Mouse (Mus musculus): Measurements from ENCODE around the gene Gadd45gip1. TPM values are rescaled to one million over a fixed set of nuclear protein-coding genes. Genes with fewer than 3 reads are reported as not detected.

Gene Gadd45gip1
- polyA plus RNA-seq, 1 experiment: 24.2 TPM

DNA sequence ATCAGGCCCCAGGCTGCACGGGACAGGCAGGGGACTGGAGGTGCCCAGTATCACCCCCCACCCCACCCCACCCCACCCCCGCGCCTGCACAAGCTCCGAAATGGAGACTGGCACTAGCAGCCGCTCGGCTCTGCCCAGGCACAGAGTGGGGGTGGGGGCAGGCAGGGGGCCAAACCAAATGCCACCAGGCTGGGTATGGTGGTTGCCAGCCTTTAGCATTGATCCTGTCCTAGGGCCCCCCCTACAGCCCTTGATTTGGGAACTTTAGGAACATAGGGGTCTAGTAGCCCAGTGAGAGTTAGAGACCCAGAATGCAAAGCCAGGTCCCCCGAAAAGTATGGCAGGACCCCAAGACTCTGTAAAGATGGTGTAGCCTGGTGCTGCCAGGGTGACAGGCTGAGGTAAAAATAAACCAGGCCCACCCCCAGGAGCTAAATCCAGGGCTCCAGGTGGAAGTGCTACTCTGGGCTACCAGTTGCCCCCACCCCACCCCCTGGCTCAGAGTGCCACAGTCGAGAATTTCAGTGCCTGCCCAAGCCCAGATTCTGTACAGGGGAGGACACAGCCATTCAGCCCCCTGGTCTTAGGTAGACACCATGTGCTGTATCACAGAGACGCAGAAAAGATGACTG is 41.4 kb upstream of the Gadd45gip1 start:
- peak; percentile 18 for DNase-seq
- WGBS: 66% methylated on average over 9 of the region's 9 CpGs
- no peak overlapping the region for H3K4me3 ChIP-seq (ENCODE audit: insufficient read depth, low read depth, low read length)
- peaks cover 14% of the 10 kb centered on the region for H3K4me1 ChIP-seq (ENCODE audit: control insufficient read depth, insufficient read depth, low read length)
- TF ChIP-seq POLR2A (IDR thresholded peaks at IDR 0.05; ENCODE audit: low read depth, low read length): no peak
- TF ChIP-seq CTCF (conservative IDR thresholded peaks at IDR 0.05; ENCODE audit: insufficient read depth, insufficient read length, low read depth, low read length): no peak
- H3K27ac ChIP-seq (ENCODE audit: insufficient read depth, low read depth, low read length): peak overlapping the region; percentile 45; the same call in 1 of the 2 replicates
- no peaks in the 10 kb centered on the region for H3K27me3 ChIP-seq (replicated peaks; ENCODE audit: control insufficient read depth, insufficient read depth, low read length)
- H3K36me3 ChIP-seq (ENCODE audit: control insufficient read depth, insufficient read depth, low read length): no peaks in the 10 kb centered on the region

DNA sequence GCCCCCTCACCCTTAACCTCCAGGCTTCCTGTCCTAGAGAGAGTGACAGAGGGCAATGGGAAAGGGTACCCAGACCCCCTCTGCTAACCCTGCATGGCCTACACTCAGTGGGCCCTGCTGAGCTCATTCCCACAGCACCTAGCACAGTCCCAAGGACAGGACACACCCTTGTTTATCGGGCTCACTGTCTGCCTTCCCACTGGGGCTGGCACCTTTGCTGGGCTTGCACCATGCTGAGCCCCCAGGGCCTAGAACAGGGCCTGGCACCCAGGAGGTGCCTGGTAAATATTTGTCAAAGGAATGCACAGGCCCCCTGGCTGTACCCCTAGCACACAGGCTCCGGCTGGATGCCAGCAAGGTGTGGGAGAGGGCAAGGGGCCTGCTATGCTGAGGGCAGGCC is 40.8 kb upstream of the Gadd45gip1 start:
- DNase-seq: peak; percentile 26
- no peak overlapping the region for H3K4me3 ChIP-seq (ENCODE audit: insufficient read depth, low read depth, low read length)
- H3K4me1 ChIP-seq (ENCODE audit: control insufficient read depth, insufficient read depth, low read length): peaks cover 14% of the 10 kb centered on the region
- no peaks in the 10 kb centered on the region for H3K27me3 ChIP-seq (replicated peaks; ENCODE audit: control insufficient read depth, insufficient read depth, low read length)
- H3K27ac ChIP-seq (ENCODE audit: insufficient read depth, low read depth, low read length): peak overlapping the region; percentile 45; the same call in 1 of the 2 replicates
- WGBS: 50% methylated on average over 2 of the region's 2 CpGs
- TF ChIP-seq POLR2A (IDR thresholded peaks at IDR 0.05; ENCODE audit: low read depth, low read length) (no peak), CTCF (conservative IDR thresholded peaks at IDR 0.05; ENCODE audit: insufficient read depth, insufficient read length, low read depth, low read length) (no peak)
- H3K36me3 ChIP-seq (ENCODE audit: control insufficient read depth, insufficient read depth, low read length): no peaks in the 10 kb centered on the region

DNA sequence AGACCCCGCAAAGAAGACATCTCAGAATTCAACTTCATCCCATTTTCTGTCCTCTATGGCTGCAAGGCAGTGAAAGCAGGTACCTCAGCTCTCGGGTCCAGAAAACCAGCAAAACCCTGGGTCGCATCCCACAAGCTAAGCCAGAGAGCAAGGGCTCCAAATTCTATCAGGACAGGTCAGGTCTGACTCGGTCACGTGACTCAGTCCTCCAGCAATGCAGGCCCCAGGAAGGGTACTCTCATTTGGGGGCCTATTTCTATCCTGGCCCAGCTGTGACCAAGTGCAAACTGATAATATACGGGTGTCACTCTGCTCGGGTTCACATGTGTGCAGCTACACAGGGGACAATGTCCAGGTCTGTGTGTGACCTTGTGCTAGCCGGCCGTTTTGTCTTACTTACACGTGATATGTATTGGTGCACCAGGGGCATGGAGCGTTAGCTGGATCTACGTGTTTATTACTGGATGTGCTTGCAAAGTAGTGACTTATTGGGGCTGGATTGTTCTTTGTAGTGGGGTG is 38.8 kb upstream of the Gadd45gip1 start:
- TF ChIP-seq CTCF (conservative IDR thresholded peaks at IDR 0.05; ENCODE audit: insufficient read depth, insufficient read length, low read depth, low read length) (no peak), POLR2A (IDR thresholded peaks at IDR 0.05; ENCODE audit: low read depth, low read length) (no peak)
- no peaks in the 10 kb centered on the region for H3K27me3 ChIP-seq (replicated peaks; ENCODE audit: control insufficient read depth, insufficient read depth, low read length)
- peaks cover 8% of the 10 kb centered on the region for H3K4me1 ChIP-seq (ENCODE audit: control insufficient read depth, insufficient read depth, low read length)
- peak; percentile 17 for DNase-seq
- no peak overlapping the region for H3K4me3 ChIP-seq (ENCODE audit: insufficient read depth, low read depth, low read length)
- WGBS: 75% methylated on average over 12 of the region's 12 CpGs
- H3K27ac ChIP-seq (ENCODE audit: insufficient read depth, low read depth, low read length): no peak overlapping the region
- H3K36me3 ChIP-seq (ENCODE audit: control insufficient read depth, insufficient read depth, low read length): no peaks in the 10 kb centered on the region

DNA sequence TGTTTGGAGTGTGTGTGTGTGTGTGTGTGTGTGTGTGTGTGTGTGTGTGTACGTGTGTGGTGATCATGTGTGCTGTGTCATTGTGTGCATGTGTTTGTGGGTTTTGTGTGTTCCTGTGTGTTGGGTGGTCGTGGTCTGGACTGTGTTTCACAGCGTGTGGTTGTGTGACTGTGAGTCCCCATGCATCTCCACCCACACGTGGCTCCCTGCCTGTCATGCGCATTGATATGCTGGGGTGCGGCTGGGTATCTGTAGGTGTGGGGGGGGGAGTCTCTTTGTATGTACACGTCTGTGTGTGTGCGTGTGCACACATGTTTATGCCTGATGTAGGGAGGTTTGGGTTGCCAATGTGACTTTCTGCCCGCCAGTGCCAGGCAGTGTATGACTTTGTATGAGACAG is 38.2 kb upstream of the Gadd45gip1 start:
- DNase-seq: no peak
- H3K27me3 ChIP-seq (replicated peaks; ENCODE audit: control insufficient read depth, insufficient read depth, low read length): no peaks in the 10 kb centered on the region
- H3K4me3 ChIP-seq (ENCODE audit: insufficient read depth, low read depth, low read length): no peak overlapping the region
- H3K4me1 ChIP-seq (ENCODE audit: control insufficient read depth, insufficient read depth, low read length): peaks cover 6% of the 10 kb centered on the region
- H3K27ac ChIP-seq (ENCODE audit: insufficient read depth, low read depth, low read length): no peak overlapping the region
- WGBS: 87% methylated on average over 9 of the region's 9 CpGs
- H3K36me3 ChIP-seq (ENCODE audit: control insufficient read depth, insufficient read depth, low read length): no peaks in the 10 kb centered on the region
- TF ChIP-seq CTCF (conservative IDR thresholded peaks at IDR 0.05; ENCODE audit: insufficient read depth, insufficient read length, low read depth, low read length) (no peak), POLR2A (IDR thresholded peaks at IDR 0.05; ENCODE audit: low read depth, low read length) (no peak)

DNA sequence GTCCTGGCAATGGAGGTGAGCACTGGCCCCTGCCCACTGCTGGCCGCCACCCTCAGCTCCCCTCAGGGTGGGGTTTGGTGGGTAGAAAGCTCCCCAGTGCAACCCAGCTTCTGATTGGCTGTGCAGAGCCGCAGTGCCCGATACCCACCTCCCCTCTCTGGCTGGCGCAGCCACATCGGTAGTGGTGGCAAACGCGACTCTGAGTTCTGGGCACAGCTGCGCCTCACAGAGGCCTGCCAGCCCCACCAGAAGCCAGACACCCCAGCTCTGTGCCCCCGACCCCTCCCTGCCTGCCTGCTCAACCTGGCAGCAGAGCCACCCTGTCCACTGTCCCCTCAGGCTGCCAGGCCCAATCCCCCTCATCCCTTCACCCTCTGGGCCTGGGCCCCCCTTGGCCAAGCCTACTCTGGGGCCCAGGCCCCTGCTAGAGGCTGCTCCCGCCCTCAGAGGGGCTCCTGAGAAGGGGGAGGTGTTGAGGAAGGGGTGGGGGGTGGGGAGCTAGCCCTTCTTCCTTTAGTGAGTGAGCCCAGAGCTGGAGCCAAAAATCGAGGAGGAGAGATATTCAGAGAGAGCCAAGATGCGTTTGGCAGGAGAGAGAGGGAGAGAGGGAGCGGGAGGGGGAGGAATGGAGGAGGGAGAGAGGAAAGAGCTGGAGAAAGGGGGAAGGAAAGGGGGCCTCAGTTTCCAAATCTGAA is 37.4 kb upstream of the Gadd45gip1 start:
- no peak overlapping the region for H3K27ac ChIP-seq (ENCODE audit: insufficient read depth, low read depth, low read length)
- H3K4me3 ChIP-seq (ENCODE audit: insufficient read depth, low read depth, low read length): no peak overlapping the region
- no peaks in the 10 kb centered on the region for H3K36me3 ChIP-seq (ENCODE audit: control insufficient read depth, insufficient read depth, low read length)
- no peak for TF ChIP-seq CTCF (conservative IDR thresholded peaks at IDR 0.05; ENCODE audit: insufficient read depth, insufficient read length, low read depth, low read length)
- no peak for TF ChIP-seq POLR2A (IDR thresholded peaks at IDR 0.05; ENCODE audit: low read depth, low read length)
- no peak for DNase-seq
- no peaks in the 10 kb centered on the region for H3K27me3 ChIP-seq (replicated peaks; ENCODE audit: control insufficient read depth, insufficient read depth, low read length)
- 77% methylated on average over 13 of the region's 13 CpGs for WGBS
- H3K4me1 ChIP-seq (ENCODE audit: control insufficient read depth, insufficient read depth, low read length): peaks cover 10% of the 10 kb centered on the region

DNA sequence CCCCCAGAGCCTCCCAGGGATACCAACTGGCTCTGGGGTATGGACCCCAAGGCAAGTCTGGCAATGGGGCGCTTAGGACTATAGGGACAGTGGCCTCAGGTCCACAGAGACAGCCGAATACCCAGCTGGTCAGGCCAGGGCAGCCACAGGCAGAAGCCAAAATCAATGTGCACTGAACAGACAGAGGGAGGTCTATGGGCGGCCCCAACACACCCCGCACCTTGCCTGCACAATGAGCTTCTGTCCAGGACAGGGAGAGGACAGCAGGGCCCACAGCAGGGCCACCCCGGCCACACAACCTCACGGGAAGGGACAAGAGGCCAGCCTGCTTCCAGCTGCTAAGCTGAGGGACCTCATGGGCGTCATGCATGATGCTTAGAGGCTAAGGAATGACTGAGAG is 36.8 kb upstream of the Gadd45gip1 start:
- 76% methylated on average over 7 of the region's 7 CpGs for WGBS
- peaks cover 6% of the 10 kb centered on the region; the same call in 1 of the 2 replicates for H3K4me1 ChIP-seq (ENCODE audit: control insufficient read depth, insufficient read depth, low read length)
- no peak overlapping the region for H3K4me3 ChIP-seq (ENCODE audit: insufficient read depth, low read depth, low read length)
- H3K27ac ChIP-seq (ENCODE audit: insufficient read depth, low read depth, low read length): no peak overlapping the region
- no peak for DNase-seq
- no peaks in the 10 kb centered on the region for H3K27me3 ChIP-seq (replicated peaks; ENCODE audit: control insufficient read depth, insufficient read depth, low read length)
- TF ChIP-seq CTCF (conservative IDR thresholded peaks at IDR 0.05; ENCODE audit: insufficient read depth, insufficient read length, low read depth, low read length): no peak
- no peak for TF ChIP-seq POLR2A (IDR thresholded peaks at IDR 0.05; ENCODE audit: low read depth, low read length)
- H3K36me3 ChIP-seq (ENCODE audit: control insufficient read depth, insufficient read depth, low read length): no peaks in the 10 kb centered on the region

DNA sequence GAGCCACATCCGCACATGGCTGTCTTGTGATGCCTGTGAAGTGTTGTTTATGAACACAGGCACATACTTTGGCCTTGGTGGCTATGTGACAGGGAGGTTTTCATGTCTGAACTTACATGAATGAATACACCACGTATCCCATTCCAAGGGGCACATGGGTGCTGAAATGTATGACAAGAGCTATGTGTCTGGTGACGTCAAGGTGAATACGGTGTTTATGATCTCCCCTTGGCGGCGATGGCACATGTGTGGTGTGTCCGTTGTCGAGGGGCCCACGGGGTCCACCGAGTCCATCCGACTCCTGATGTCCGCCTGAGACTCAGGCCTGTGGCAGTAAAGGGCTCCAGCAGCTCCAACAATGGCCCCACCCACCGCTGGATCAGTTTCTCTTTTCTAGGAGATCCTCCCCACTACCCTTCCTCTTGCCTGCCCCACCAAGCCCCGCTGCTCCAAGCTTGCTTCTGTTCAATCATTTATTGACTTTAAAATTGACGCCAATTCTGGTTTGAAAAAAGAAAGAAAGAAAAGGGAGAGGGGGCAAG is 34.0 kb upstream of the Gadd45gip1 start:
- no peak overlapping the region for H3K27ac ChIP-seq (ENCODE audit: insufficient read depth, low read depth, low read length)
- H3K4me3 ChIP-seq (ENCODE audit: insufficient read depth, low read depth, low read length): no peak overlapping the region
- 92% methylated on average over 15 of the region's 15 CpGs for WGBS
- DNase-seq: no peak
- TF ChIP-seq CTCF (conservative IDR thresholded peaks at IDR 0.05; ENCODE audit: insufficient read depth, insufficient read length, low read depth, low read length): no peak
- no peak for TF ChIP-seq POLR2A (IDR thresholded peaks at IDR 0.05; ENCODE audit: low read depth, low read length)
- 0 out of 2 replicates have a peak, but pooled peaks cover 5% of the 10 kb centered on the region for H3K4me1 ChIP-seq (ENCODE audit: control insufficient read depth, insufficient read depth, low read length)
- H3K36me3 ChIP-seq (ENCODE audit: control insufficient read depth, insufficient read depth, low read length): no peaks in the 10 kb centered on the region
- H3K27me3 ChIP-seq (replicated peaks; ENCODE audit: control insufficient read depth, insufficient read depth, low read length): no peaks in the 10 kb centered on the region
